Mouse (Mus musculus) lung, postnatal 0 days (tissue): Measurements from ENCODE around the gene Gm20388. TPM values are rescaled to one million over a fixed set of nuclear protein-coding genes. Genes with fewer than 3 reads are reported as not detected.
A peak's percentile ranks its signal among the peaks of the same experiment; 100 is the strongest.

Experiments
- ATAC-seq: fragments of 200-750 bp; cut with Nextera tagmentation; 2 replicates; pipeline ENCODE4 v1.8.0; 2017; ENCODE audit warnings: moderate library complexity
- DNase-seq: peaks from one replicate; pipeline ENCODE4 v3.0.0-alpha.2; 2016; ENCODE audit warnings: low spot score
- H3K27ac ChIP-seq: fragments of 300-500 bp; sonication (generic); 2 replicates; pipeline ENCODE4 v1.5.1; 2014; ENCODE audit warnings: antibody characterized with exemption, mild to moderate bottlenecking, low read length, mixed read lengths
- H3K27me3 ChIP-seq: fragments of 300-500 bp; sonication (generic); replicated peaks from 2 replicates; pipeline ENCODE4 v1.6.1; 2014; ENCODE audit warnings: low read length, mixed read lengths; ENCODE audit not compliant: insufficient read depth
- H3K36me3 ChIP-seq: fragments of 300-500 bp; sonication (generic); 2 replicates; pipeline ENCODE4 v1.6.1; 2014; ENCODE audit warnings: low read length, mixed read lengths; ENCODE audit not compliant: insufficient read depth
- H3K4me1 ChIP-seq: fragments of 300-500 bp; sonication (generic); 2 replicates; pipeline ENCODE4 v1.6.1; 2014; ENCODE audit warnings: antibody characterized with exemption, low read depth, low read length, mixed read lengths; ENCODE audit not compliant: insufficient read depth
- H3K4me2 ChIP-seq: fragments of 300-500 bp; sonication (generic); replicated peaks from 2 replicates; pipeline ENCODE4 v1.6.1; 2014; ENCODE audit warnings: low read depth, mild to moderate bottlenecking, low read length, moderate library complexity, mixed read lengths
- H3K4me3 ChIP-seq: fragments of 300-500 bp; sonication (generic); 2 replicates; pipeline ENCODE4 v1.5.1; 2014; ENCODE audit warnings: low read depth, low read length
- H3K9ac ChIP-seq: fragments of 300-500 bp; sonication (generic); replicated peaks from 2 replicates; pipeline ENCODE4 v1.6.1; 2014; ENCODE audit warnings: low read depth, mild to moderate bottlenecking
- H3K9me3 ChIP-seq: fragments of 300-500 bp; sonication (generic); 2 replicates; pipeline ENCODE4 v1.6.1; 2016; ENCODE audit warnings: low read length, mixed read lengths
- CTCF ChIP-seq: IDR thresholded peaks from 2 replicates; pipeline ENCODE4 v1.5.1; 2016; ENCODE audit warnings: antibody characterized with exemption, mild to moderate bottlenecking
- EP300 ChIP-seq: IDR thresholded peaks from 2 replicates; pipeline ENCODE4 v1.6.1; 2016; ENCODE audit warnings: antibody characterized with exemption, mild to moderate bottlenecking, control low read depth
- WGBS: fragments of 180-500 bp; shearing (Covaris S2); extraction: QIAGEN DNeasy Blood & Tissue Kit; methylation state at CpG from one replicate; pipeline ENCODE4 v1.1.7; 2014; 5-methylcytosine and 5-hydroxymethylcytosine counted together
- polyA plus RNA-seq: library from polyadenylated mRNA; unstranded; fragments of >200 nt; fragmentation: Nextera tagmentation; extraction: Ambion mirVana; gene quantifications from 2 replicates; pipeline ENCODE4 v1.2.1, GENCODE M21; 2015

Gene Gm20388
- polyA plus RNA-seq, 1 experiment from 2014 or later = not detected

DNA sequence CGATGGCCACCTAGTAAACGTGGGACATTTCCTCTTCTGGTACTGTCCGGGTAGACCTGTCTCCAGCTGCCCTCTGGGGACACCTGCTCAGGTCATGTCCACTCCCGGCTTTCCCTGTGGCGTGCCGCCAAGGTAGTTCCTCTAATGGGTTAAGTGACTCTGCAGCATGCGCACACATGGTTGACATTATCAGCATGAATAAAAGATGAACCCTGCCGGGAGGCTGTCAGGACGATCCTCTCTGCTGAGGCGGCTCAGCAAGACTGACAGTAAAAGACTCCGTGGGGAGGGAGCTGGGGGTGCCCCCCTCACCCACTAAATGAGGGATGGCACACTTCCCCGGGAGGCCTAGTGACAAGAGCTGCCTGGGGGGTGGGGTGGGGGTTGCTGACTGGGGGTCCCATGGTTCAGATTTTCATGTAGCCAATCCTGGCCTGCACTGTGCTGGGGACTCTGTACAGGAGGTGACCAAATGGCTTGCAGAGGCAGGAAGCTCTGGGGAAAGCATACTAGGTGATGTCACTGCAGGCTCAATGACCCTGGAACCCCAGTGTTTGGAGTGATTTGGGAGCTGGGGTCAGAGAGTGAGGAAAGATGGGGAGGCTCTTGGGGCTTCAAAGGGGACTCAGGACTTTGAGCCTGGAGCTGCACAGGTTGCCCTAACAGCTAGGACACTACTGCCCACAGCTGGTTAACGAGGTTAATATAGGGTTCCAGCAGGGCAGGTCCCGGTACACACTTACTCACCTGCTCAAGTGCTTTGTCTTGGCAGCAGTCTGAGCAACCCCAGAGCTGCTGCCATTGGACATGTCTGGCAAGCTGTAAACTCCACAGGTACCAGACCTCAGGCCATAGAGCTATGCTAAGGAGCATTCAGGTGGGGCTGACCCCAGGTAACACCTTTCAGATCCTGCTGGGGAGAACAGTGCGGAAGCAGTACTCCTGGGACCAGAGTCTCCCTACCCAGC, 487.1 kb downstream of the Gm20388 start:
- Histone ChIP-seq H3K9ac (no peak overlapping the region), H3K4me1 (0 out of 2 replicates have a peak, but pooled peaks cover 6% of the 10 kb centered on the region), H3K4me2 (no peak overlapping the region), H3K36me3 (no peaks in the 10 kb centered on the region), H3K27me3 (no peaks in the 10 kb centered on the region), H3K27ac (no peak overlapping the region), H3K4me3 (no peak overlapping the region), H3K9me3 (no peaks in the 10 kb centered on the region)
- peak; percentile 91 for ATAC-seq
- TF ChIP-seq CTCF (peak; percentile 27; the same call in 1 of the 2 replicates), EP300 (no peak)
- WGBS = 37% methylated on average over 15 of the region's 15 CpGs
- peak; percentile 83 for DNase-seq

- TF ChIP-seq EP300 = no peak
- no peak for TF ChIP-seq CTCF
- Histone ChIP-seq H3K9me3 (no peaks in the 10 kb centered on the region), H3K36me3 (no peaks in the 10 kb centered on the region), H3K4me1 (0 out of 2 replicates have a peak, but pooled peaks cover 6% of the 10 kb centered on the region), H3K27me3 (no peaks in the 10 kb centered on the region), H3K9ac (no peak overlapping the region), H3K4me3 (no peak overlapping the region), H3K27ac (no peak overlapping the region), H3K4me2 (no peak overlapping the region; the same call in 1 of the 2 replicates)
- DNase-seq = peak; percentile 54
- no peak for ATAC-seq
- WGBS = 30% methylated on average over 33 of the region's 33 CpGs
Measured at GRCm38 (mm10) chr8:120399212-120399934, 488.7 kb downstream of the Gm20388 start.

- H3K9ac ChIP-seq = no peak overlapping the region
Measured at GRCm38 (mm10) chr8:120401216-120401615, 490.6 kb downstream of the Gm20388 start.

DNA sequence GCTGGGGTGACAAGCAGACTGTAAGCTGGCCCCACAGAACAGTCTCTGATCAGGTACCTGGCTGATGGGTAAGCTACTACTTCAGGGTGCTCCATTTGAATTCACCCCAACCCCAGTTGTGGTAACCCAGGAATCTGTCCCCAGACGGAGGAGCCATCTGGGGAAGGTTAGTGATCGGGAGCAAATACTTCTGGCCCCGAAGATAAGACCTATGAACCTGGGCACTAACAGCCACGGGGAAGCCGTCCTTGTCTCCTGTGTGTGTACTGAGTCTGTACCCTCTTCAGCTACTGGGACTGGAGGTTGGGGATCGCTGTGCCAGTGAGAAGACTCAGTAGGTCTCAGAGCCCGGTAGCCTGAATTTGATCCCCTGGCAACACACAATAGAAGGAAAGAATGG, 491.1 kb downstream of the Gm20388 start:
- H3K9me3 ChIP-seq = no peaks in the 10 kb centered on the region
- WGBS = 84% methylated on average over 7 of the region's 7 CpGs
- H3K4me3 ChIP-seq = no peak overlapping the region
- H3K9ac ChIP-seq = no peak overlapping the region
- ATAC-seq (no peak), DNase-seq (no peak)
- TF ChIP-seq CTCF (no peak), EP300 (no peak)
- no peak overlapping the region for H3K27ac ChIP-seq
- no peaks in the 10 kb centered on the region for H3K36me3 ChIP-seq
- no peak overlapping the region for H3K4me2 ChIP-seq
- H3K4me1 ChIP-seq = 0 out of 2 replicates have a peak, but pooled peaks cover 5% of the 10 kb centered on the region
- H3K27me3 ChIP-seq = no peaks in the 10 kb centered on the region

More at GRCm38 (mm10) chr8:120401216-120401615, 490.6 kb downstream of the Gm20388 start:
- H3K9me3 ChIP-seq = no peaks in the 10 kb centered on the region
- H3K27ac ChIP-seq = no peak overlapping the region
- ATAC-seq = no peak
- no peak for DNase-seq
- H3K4me2 ChIP-seq = no peak overlapping the region
- H3K27me3 ChIP-seq = no peaks in the 10 kb centered on the region
- H3K4me3 ChIP-seq = no peak overlapping the region
- H3K36me3 ChIP-seq = no peaks in the 10 kb centered on the region
- WGBS = 81% methylated on average over 2 of the region's 2 CpGs
- no peak for TF ChIP-seq EP300
- TF ChIP-seq CTCF = no peak
- H3K4me1 ChIP-seq = 0 out of 2 replicates have a peak, but pooled peaks cover 6% of the 10 kb centered on the region

DNA sequence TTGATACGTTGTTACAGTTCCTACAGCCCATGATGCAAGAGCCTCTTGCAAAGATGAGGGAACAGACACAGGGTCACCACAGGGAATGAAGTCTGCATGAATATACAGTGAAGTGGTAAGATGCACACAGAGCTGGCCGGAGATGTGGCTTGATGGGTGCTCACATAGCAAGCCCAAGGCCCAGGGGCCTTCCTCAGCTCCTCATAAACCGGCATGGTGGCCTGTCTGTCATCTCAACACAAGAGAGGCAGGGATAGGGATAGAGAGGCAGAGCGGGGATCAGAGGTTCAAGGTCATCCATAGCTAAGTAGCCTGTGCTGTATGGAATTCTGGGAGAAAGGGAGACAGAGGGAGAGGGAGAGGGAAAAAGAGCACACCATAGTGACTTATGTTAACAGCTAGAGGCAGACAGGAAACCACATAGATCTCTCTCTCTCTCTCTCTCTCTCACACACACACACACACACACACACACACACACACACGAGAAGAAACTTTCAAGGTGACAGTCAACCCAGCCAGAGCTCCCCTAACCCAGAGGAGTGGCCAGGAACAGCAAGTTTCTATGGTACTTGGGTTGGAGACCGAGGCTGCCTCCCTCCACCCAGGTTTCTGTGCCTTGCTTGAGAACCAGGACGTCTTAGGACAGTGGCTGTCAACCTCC, 493.1 kb downstream of the Gm20388 start:
- H3K27me3 ChIP-seq = no peaks in the 10 kb centered on the region
- no peaks in the 10 kb centered on the region for H3K36me3 ChIP-seq
- no peaks in the 10 kb centered on the region; the same call in 1 of the 2 replicates for H3K4me1 ChIP-seq
- DNase-seq (no peak), ATAC-seq (no peak)
- no peaks in the 10 kb centered on the region for H3K9me3 ChIP-seq
- no peak for TF ChIP-seq CTCF
- no peak for TF ChIP-seq EP300
- H3K27ac ChIP-seq = no peak overlapping the region
- no peak overlapping the region for H3K9ac ChIP-seq
- H3K4me3 ChIP-seq = no peak overlapping the region
- H3K4me2 ChIP-seq = no peak overlapping the region
- 80% methylated on average over 7 of the region's 7 CpGs for WGBS
